Mouse (Mus musculus): ENCODE measurements around the gene Ap3m1. TPM values are rescaled to one million over a fixed set of nuclear protein-coding genes. Genes with fewer than 3 reads are reported as not detected.

Gene Ap3m1
- polyA plus RNA-seq, 1 experiment from 2014 or later, result 73.8 TPM

GRCm38 (mm10) chr14:21086827-21087351 lies 34.6 kb upstream of the Ap3m1 start:
- Histone ChIP-seq H3K36me3 (no peaks in the 10 kb centered on the region), H3K4me2 (no peak overlapping the region), H3K4me1 (no peaks in the 10 kb centered on the region; the same call in none of the 2 replicates), H3K27me3 (replicated peaks) (no peaks in the 10 kb centered on the region), H3K27ac (replicated peaks) (no peak overlapping the region), H3K4me3 (replicated peaks) (no peak overlapping the region), H3K9me3 (replicated peaks) (no peaks in the 10 kb centered on the region), H3K9ac (replicated peaks) (no peak overlapping the region)
- WGBS, result 43% methylated on average over 7 of the region's 7 CpGs
- ATAC-seq (ENCODE audit: low FRiP score), result no peak

- WGBS, result 25% methylated on average over 2 of the region's 2 CpGs
- no peak overlapping the region for H3K9ac ChIP-seq (replicated peaks)
- no peak for ATAC-seq (ENCODE audit: low FRiP score)
- H3K27ac ChIP-seq (replicated peaks), result no peak overlapping the region
- H3K4me2 ChIP-seq, result no peak overlapping the region
- H3K4me3 ChIP-seq (replicated peaks), result no peak overlapping the region
- H3K36me3 ChIP-seq, result no peaks in the 10 kb centered on the region
- H3K4me1 ChIP-seq, result no peaks in the 10 kb centered on the region; the same call in none of the 2 replicates
- H3K9me3 ChIP-seq (replicated peaks), result no peaks in the 10 kb centered on the region
- no peaks in the 10 kb centered on the region for H3K27me3 ChIP-seq (replicated peaks)
Measured at GRCm38 (mm10) chr14:21086106-21086505, 33.8 kb upstream of the Ap3m1 start.

- ATAC-seq (ENCODE audit: low FRiP score), result no peak
- WGBS, result 85% methylated on average over 5 of the region's 5 CpGs
- Histone ChIP-seq H3K4me2 (no peak overlapping the region), H3K36me3 (no peaks in the 10 kb centered on the region), H3K4me1 (no peaks in the 10 kb centered on the region; the same call in none of the 2 replicates), H3K9ac (replicated peaks) (no peak overlapping the region), H3K9me3 (replicated peaks) (no peaks in the 10 kb centered on the region), H3K27me3 (replicated peaks) (no peaks in the 10 kb centered on the region), H3K27ac (replicated peaks) (no peak overlapping the region), H3K4me3 (replicated peaks) (no peak overlapping the region)
Measured at GRCm38 (mm10) chr14:21085666-21086065, 33.4 kb upstream of the Ap3m1 start.

GRCm38 (mm10) chr14:21082823-21083222 lies 30.5 kb upstream of the Ap3m1 start:
- Histone ChIP-seq H3K27ac (replicated peaks) (no peak overlapping the region), H3K9ac (replicated peaks) (no peak overlapping the region), H3K36me3 (no peaks in the 10 kb centered on the region), H3K9me3 (replicated peaks) (no peaks in the 10 kb centered on the region), H3K4me2 (no peak overlapping the region), H3K27me3 (replicated peaks) (no peaks in the 10 kb centered on the region), H3K4me1 (no peaks in the 10 kb centered on the region; the same call in none of the 2 replicates), H3K4me3 (replicated peaks) (no peak overlapping the region)
- no peak for ATAC-seq (ENCODE audit: low FRiP score)
- WGBS, result 78% methylated on average over 1 of the region's 1 CpGs

- Histone ChIP-seq H3K27ac (replicated peaks) (no peak overlapping the region), H3K4me3 (replicated peaks) (no peak overlapping the region), H3K4me1 (peaks cover 5% of the 10 kb centered on the region), H3K9ac (replicated peaks) (no peak overlapping the region), H3K36me3 (no peaks in the 10 kb centered on the region), H3K4me2 (no peak overlapping the region), H3K27me3 (replicated peaks) (no peaks in the 10 kb centered on the region), H3K9me3 (replicated peaks) (no peaks in the 10 kb centered on the region)
- ATAC-seq (ENCODE audit: low FRiP score), result no peak
Measured at GRCm38 (mm10) chr14:21078511-21078910, 26.2 kb upstream of the Ap3m1 start.

- peaks cover 5% of the 10 kb centered on the region for H3K4me1 ChIP-seq
- no peaks in the 10 kb centered on the region for H3K9me3 ChIP-seq (replicated peaks)
- no peak overlapping the region for H3K27ac ChIP-seq (replicated peaks)
- ATAC-seq (ENCODE audit: low FRiP score), result no peak
- 89% methylated on average over 4 of the region's 4 CpGs for WGBS
- H3K4me2 ChIP-seq, result no peak overlapping the region
- no peaks in the 10 kb centered on the region for H3K27me3 ChIP-seq (replicated peaks)
- no peak overlapping the region for H3K9ac ChIP-seq (replicated peaks)
- H3K4me3 ChIP-seq (replicated peaks), result no peak overlapping the region
- no peaks in the 10 kb centered on the region for H3K36me3 ChIP-seq
Measured at GRCm38 (mm10) chr14:21077939-21078338, 25.6 kb upstream of the Ap3m1 start.

- 44% methylated on average over 7 of the region's 7 CpGs for WGBS
- Histone ChIP-seq H3K4me2 (peak overlapping the region; percentile 74), H3K4me1 (peaks cover 5% of the 10 kb centered on the region), H3K27me3 (replicated peaks) (no peaks in the 10 kb centered on the region), H3K9ac (replicated peaks) (peak overlapping the region; percentile 74), H3K27ac (replicated peaks) (no peak overlapping the region), H3K36me3 (no peaks in the 10 kb centered on the region), H3K9me3 (replicated peaks) (no peaks in the 10 kb centered on the region), H3K4me3 (replicated peaks) (peak overlapping the region; percentile 71)
- peak; percentile 37 for ATAC-seq (ENCODE audit: low FRiP score)
Measured at GRCm38 (mm10) chr14:21076501-21077194, 24.3 kb upstream of the Ap3m1 start.

- H3K4me2 ChIP-seq, result peak overlapping the region; percentile 74
- peak overlapping the region; percentile 71 for H3K4me3 ChIP-seq (replicated peaks)
- no peaks in the 10 kb centered on the region for H3K36me3 ChIP-seq
- no peaks in the 10 kb centered on the region for H3K9me3 ChIP-seq (replicated peaks)
- WGBS, result under 1% methylated on average over 59 of the region's 59 CpGs
- H3K27ac ChIP-seq (replicated peaks), result peak overlapping the region; percentile 85
- peaks cover 5% of the 10 kb centered on the region for H3K4me1 ChIP-seq
- H3K27me3 ChIP-seq (replicated peaks), result no peaks in the 10 kb centered on the region
- peak overlapping the region; percentile 74 for H3K9ac ChIP-seq (replicated peaks)
- ATAC-seq (ENCODE audit: low FRiP score), result peak; percentile 98
Measured at GRCm38 (mm10) chr14:21075751-21076500, 23.6 kb upstream of the Ap3m1 start.

GRCm38 (mm10) chr14:21074398-21075320 lies 22.4 kb upstream of the Ap3m1 start:
- Histone ChIP-seq H3K9me3 (replicated peaks) (no peaks in the 10 kb centered on the region), H3K9ac (replicated peaks) (no peak overlapping the region), H3K36me3 (no peaks in the 10 kb centered on the region), H3K27ac (replicated peaks) (no peak overlapping the region), H3K4me1 (peaks cover 5% of the 10 kb centered on the region), H3K27me3 (replicated peaks) (no peaks in the 10 kb centered on the region), H3K4me3 (replicated peaks) (no peak overlapping the region), H3K4me2 (peak overlapping the region; percentile 74)
- WGBS, result 66% methylated on average over 11 of the region's 11 CpGs
- no peak for ATAC-seq (ENCODE audit: low FRiP score)

- 70% methylated on average over 3 of the region's 3 CpGs for WGBS
- no peak overlapping the region for H3K4me2 ChIP-seq
- H3K9me3 ChIP-seq (replicated peaks), result no peaks in the 10 kb centered on the region
- no peaks in the 10 kb centered on the region for H3K36me3 ChIP-seq
- peaks cover 5% of the 10 kb centered on the region for H3K4me1 ChIP-seq
- ATAC-seq (ENCODE audit: low FRiP score), result no peak
- no peak overlapping the region for H3K27ac ChIP-seq (replicated peaks)
- H3K4me3 ChIP-seq (replicated peaks), result no peak overlapping the region
- no peaks in the 10 kb centered on the region for H3K27me3 ChIP-seq (replicated peaks)
- no peak overlapping the region for H3K9ac ChIP-seq (replicated peaks)
Measured at GRCm38 (mm10) chr14:21073981-21074380, 21.7 kb upstream of the Ap3m1 start.

GRCm38 (mm10) chr14:21069594-21069993 lies 17.3 kb upstream of the Ap3m1 start:
- H3K27ac ChIP-seq (replicated peaks), result no peak overlapping the region
- H3K9me3 ChIP-seq (replicated peaks), result no peaks in the 10 kb centered on the region
- no peak overlapping the region for H3K4me2 ChIP-seq
- H3K4me3 ChIP-seq (replicated peaks), result no peak overlapping the region
- no peaks in the 10 kb centered on the region for H3K27me3 ChIP-seq (replicated peaks)
- ATAC-seq (ENCODE audit: low FRiP score), result no peak
- WGBS, result 89% methylated on average over 5 of the region's 5 CpGs
- H3K36me3 ChIP-seq, result no peaks in the 10 kb centered on the region
- no peaks in the 10 kb centered on the region for H3K4me1 ChIP-seq
- H3K9ac ChIP-seq (replicated peaks), result no peak overlapping the region
